Mouse (Mus musculus) forebrain, embryonic 11.5 days (tissue): ENCODE measurements around the gene Eif2b1. TPM values are rescaled to one million over a fixed set of nuclear protein-coding genes. Genes with fewer than 3 reads are reported as not detected.
"Not testable (repeated sequence)": the region's sequence is repeated elsewhere in the genome, so short reads cannot be mapped to it uniquely, and the experiment has no call there.

ENCODE experiments used
- ATAC-seq: fragments of 200-750 bp; cut with Nextera tagmentation; replicated peaks from 2 replicates; pipeline ENCODE4 v1.8.0; 2017; ENCODE audit warnings: moderate TSS enrichment; ENCODE audit not compliant: low FRiP score
- DNase-seq: peaks from one replicate; pipeline ENCODE4 v3.0.0-alpha.2; 2017; ENCODE audit warnings: low spot score
- H3K27ac ChIP-seq: fragments of 300-500 bp; sonication (generic); 2 replicates; pipeline ENCODE4 v1.5.1; 2014; ENCODE audit warnings: low read depth, low read length
- H3K27me3 ChIP-seq: fragments of 300-500 bp; sonication (generic); 2 replicates; pipeline ENCODE4 v1.6.1; 2014; ENCODE audit warnings: mild to moderate bottlenecking, low read length, mixed read lengths; ENCODE audit not compliant: control insufficient read depth, insufficient read depth
- H3K36me3 ChIP-seq: fragments of 300-500 bp; sonication (generic); 2 replicates; pipeline ENCODE4 v1.6.1; 2014; ENCODE audit warnings: mild to moderate bottlenecking, low read length, moderate library complexity, mixed read lengths; ENCODE audit not compliant: control insufficient read depth, insufficient read depth
- H3K4me1 ChIP-seq: fragments of 300-500 bp; sonication (generic); replicated peaks from 2 replicates; pipeline ENCODE4 v1.6.1; 2014; ENCODE audit warnings: low read length, mixed read lengths; ENCODE audit not compliant: control insufficient read depth, insufficient read depth
- H3K4me2 ChIP-seq: fragments of 300-500 bp; sonication (generic); 2 replicates; pipeline ENCODE4 v1.6.1; 2014; ENCODE audit warnings: low read depth, mild to moderate bottlenecking, low read length, moderate library complexity, mixed read lengths; ENCODE audit not compliant: severe bottlenecking
- H3K4me3 ChIP-seq: fragments of 300-500 bp; sonication (generic); 2 replicates; pipeline ENCODE4 v1.5.1; 2014; ENCODE audit warnings: low read depth, low read length
- H3K9ac ChIP-seq: fragments of 300-500 bp; sonication (generic); 2 replicates; pipeline ENCODE4 v1.6.1; 2014; ENCODE audit warnings: low read length
- H3K9me3 ChIP-seq: fragments of 300-500 bp; sonication (generic); 2 replicates; pipeline ENCODE4 v1.6.1; 2016; ENCODE audit warnings: low read length, mixed read lengths; ENCODE audit not compliant: control insufficient read depth
- WGBS: fragments of 180-500 bp; shearing (Covaris S2); extraction: QIAGEN DNeasy Blood & Tissue Kit; methylation state at CpG from one replicate; pipeline ENCODE4 v1.1.7; 2014; 5-methylcytosine and 5-hydroxymethylcytosine counted together
- polyA plus RNA-seq: library from polyadenylated mRNA; unstranded; fragments of >200 nt; fragmentation: Nextera tagmentation; extraction: Ambion mirVana; gene quantifications from 2 replicates; pipeline ENCODE4 v1.2.1, GENCODE M21; 2014

Gene Eif2b1
- polyA plus RNA-seq, 1 experiment from 2014 or later = 74.5 TPM

- peaks cover 9% of the 10 kb centered on the region for H3K36me3 ChIP-seq
- no peak overlapping the region for H3K27ac ChIP-seq
- H3K9me3 ChIP-seq = no peaks in the 10 kb centered on the region
- no peak for ATAC-seq
- no peaks in the 10 kb centered on the region for H3K27me3 ChIP-seq
- WGBS = 83% methylated on average over 1 of the region's 1 CpGs
- H3K4me3 ChIP-seq = no peak overlapping the region
- H3K9ac ChIP-seq = no peak overlapping the region
- no peak overlapping the region for H3K4me2 ChIP-seq
- no peak for DNase-seq
- no peaks in the 10 kb centered on the region for H3K4me1 ChIP-seq
Observed at GRCm38 (mm10) chr5:124555145-124555544, 23.8 kb downstream of the Eif2b1 start.

DNA sequence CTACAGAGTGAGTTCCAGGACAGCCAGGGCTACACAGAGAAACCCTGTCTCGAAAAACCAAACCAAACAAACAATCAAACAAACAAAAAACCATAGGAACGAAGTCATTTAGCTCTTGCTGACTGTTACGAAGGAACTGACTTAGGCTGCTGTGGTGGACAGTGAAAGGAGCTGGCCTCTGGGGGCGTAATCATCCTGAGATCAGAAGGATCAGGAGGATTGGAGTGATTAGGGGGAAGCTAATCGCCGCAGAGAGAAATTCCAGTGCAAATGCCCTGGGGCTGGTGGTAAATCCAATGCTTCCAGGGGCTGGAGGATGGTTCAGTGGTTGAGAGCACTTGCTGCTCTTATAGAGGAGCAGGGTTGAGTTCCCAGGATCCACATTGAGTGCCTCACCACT is 25.3 kb downstream of the Eif2b1 start:
- no peaks in the 10 kb centered on the region for H3K9me3 ChIP-seq
- ATAC-seq = no peak
- 65% methylated on average over 6 of the region's 6 CpGs for WGBS
- no peak for DNase-seq
- no peak overlapping the region for H3K27ac ChIP-seq
- H3K9ac ChIP-seq = no peak overlapping the region
- peak overlapping the region; percentile 74; the same call in 1 of the 2 replicates for H3K4me2 ChIP-seq
- no peaks in the 10 kb centered on the region for H3K27me3 ChIP-seq
- peaks cover 3% of the 10 kb centered on the region for H3K36me3 ChIP-seq
- peak overlapping the region; percentile 85; the same call in 1 of the 2 replicates for H3K4me3 ChIP-seq
- no peaks in the 10 kb centered on the region for H3K4me1 ChIP-seq

- ATAC-seq (peak; percentile 84), DNase-seq (peak; percentile 94)
- peaks cover 4% of the 10 kb centered on the region for H3K36me3 ChIP-seq
Observed at GRCm38 (mm10) chr5:124552558-124553307, 26.2 kb downstream of the Eif2b1 start, which contains the start of gene Ddx55. Ddx55 (plus strand) TSS chr5:124552864.

DNA sequence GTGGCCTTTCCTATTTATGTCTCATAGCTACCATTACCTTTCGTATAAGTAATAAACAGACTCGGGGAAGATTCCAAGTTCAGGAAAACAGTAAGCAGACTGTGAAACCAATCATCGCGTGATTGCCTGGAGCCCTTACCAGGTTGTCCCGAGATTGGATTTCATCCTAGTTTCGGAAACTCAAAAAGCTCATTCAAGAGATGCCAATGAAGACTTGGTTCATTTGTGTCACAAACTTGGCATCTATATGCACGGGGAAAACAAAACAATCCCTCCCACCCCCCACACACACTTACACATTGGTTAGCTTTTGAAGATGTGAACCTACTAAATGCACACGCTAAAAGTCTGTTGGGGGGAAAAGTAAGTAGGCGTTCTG is 26.8 kb downstream of the Eif2b1 start:
- no peak for ATAC-seq
- no peak for DNase-seq
- Histone ChIP-seq H3K27ac (peak overlapping the region; percentile 68), H3K36me3 (peaks cover 7% of the 10 kb centered on the region), H3K9me3 (no peaks in the 10 kb centered on the region), H3K4me2 (peak overlapping the region; percentile 74), H3K27me3 (no peaks in the 10 kb centered on the region), H3K9ac (peak overlapping the region; percentile 79), H3K4me3 (peak overlapping the region; percentile 85), H3K4me1 (no peaks in the 10 kb centered on the region)
- WGBS = 15% methylated on average over 9 of the region's 9 CpGs

More at GRCm38 (mm10) chr5:124552558-124553307, 26.2 kb downstream of the Eif2b1 start, which contains the start of gene Ddx55:
- Histone ChIP-seq H3K4me3 (peak within 1 kb of the TSS; percentile 85), H3K4me2 (peak within 1 kb of the TSS; percentile 74), H3K27me3 (no peaks in the 10 kb centered on the region), H3K27ac (peak within 1 kb of the TSS; percentile 68), H3K4me1 (no peaks in the 10 kb centered on the region), H3K9me3 (no peaks in the 10 kb centered on the region), H3K9ac (peak within 1 kb of the TSS; percentile 79)
- WGBS = under 1% methylated on average over 63 of the region's 66 CpGs

DNA sequence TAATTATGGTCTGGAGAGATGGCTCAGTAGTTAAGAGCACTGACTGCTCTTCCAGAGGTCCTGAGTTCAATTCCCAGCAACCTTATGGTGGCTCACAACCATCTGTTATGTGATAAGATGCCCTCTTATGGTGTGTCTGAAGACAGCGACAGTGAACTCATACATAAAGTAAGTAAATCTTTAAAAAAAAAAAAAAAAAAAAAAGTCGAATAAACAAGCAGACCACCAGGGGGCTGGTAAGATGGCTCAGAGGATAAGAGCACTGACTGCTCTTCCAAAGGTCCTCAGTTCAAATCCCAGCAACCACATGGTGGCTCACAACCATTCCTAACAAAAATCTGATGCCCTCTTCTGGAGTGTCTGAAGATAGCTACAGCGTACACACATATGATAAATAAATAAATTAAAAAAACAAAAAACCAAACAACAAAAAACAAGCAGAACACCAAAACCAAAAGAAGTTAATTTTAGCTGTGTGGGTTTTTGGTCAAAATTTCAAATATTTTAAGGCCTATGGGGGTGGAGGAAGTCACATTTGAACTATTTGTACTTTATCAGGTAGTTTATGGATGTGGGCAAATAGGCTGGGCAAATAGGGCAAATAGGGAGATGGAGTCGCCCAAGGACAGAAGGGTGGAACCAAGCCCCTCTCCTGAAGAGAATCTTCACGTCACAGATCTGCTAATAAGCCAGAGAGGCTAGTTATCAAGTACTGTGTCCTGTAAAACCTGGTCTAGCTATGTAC is 27.4 kb downstream of the Eif2b1 start:
- peak overlapping the region; percentile 74 for H3K4me2 ChIP-seq
- H3K4me1 ChIP-seq, H3K9me3 ChIP-seq, H3K36me3 ChIP-seq, ATAC-seq, DNase-seq, H3K27me3 ChIP-seq, H3K27ac ChIP-seq: not testable (repeated sequence)
- H3K4me3 ChIP-seq = peak overlapping the region; percentile 85
- H3K9ac ChIP-seq = peak overlapping the region; percentile 79
- 33% methylated on average over 5 of the region's 5 CpGs for WGBS

DNA sequence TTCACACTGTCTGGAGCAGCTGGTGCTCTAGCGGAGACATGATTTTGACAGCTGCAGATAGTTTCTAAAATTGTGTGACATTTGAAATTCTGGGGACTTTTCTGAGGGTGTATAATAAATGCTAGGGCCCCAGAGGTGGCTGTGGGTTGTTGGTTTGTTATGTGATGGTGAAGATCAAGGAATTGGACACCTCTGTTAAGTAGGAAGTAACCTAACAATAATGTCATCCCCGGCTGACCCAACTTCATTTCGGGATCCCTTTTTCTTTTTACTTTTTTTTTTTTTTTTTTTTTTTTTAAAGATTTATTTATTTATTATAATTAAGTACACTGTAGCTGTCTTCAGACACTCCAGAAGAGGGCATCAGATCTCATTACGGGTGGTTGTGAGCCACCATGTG is 28.2 kb downstream of the Eif2b1 start:
- not testable (repeated sequence) for H3K4me2 ChIP-seq, H3K36me3 ChIP-seq, H3K9me3 ChIP-seq, ATAC-seq, H3K9ac ChIP-seq, H3K4me1 ChIP-seq, DNase-seq, H3K27me3 ChIP-seq, H3K4me3 ChIP-seq, H3K27ac ChIP-seq
- WGBS = 78% methylated on average over 4 of the region's 4 CpGs

DNA sequence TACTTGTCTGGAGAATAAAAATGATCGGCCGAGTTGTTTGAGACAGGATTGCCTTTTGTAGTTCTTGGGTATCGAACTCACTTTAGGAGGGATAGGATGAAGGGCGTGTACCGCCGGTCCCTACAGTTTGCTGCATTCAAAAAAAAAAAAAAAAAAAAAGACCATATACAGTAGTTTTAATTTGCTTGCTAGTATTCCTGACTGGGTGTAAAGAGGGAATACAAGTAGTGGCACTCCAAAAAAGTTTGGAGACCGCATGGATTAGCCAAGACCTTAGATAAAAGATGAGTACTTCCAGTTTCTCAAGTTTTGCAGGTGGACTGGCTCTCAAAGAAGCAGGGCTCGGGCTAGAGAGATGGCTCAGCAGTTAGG is 37.3 kb downstream of the Eif2b1 start:
- H3K9ac ChIP-seq = peak overlapping the region; percentile 86
- no peaks in the 10 kb centered on the region for H3K27me3 ChIP-seq
- ATAC-seq (no peak), DNase-seq (no peak)
- H3K4me2 ChIP-seq = peak overlapping the region; percentile 74
- peaks cover 7% of the 10 kb centered on the region for H3K36me3 ChIP-seq
- WGBS = 16% methylated on average over 8 of the region's 8 CpGs
- H3K9me3 ChIP-seq = no peaks in the 10 kb centered on the region
- H3K4me3 ChIP-seq = peak overlapping the region; percentile 93
- H3K4me1 ChIP-seq = peaks cover 3% of the 10 kb centered on the region; the same call in 1 of the 2 replicates
- no peak overlapping the region for H3K27ac ChIP-seq

DNA sequence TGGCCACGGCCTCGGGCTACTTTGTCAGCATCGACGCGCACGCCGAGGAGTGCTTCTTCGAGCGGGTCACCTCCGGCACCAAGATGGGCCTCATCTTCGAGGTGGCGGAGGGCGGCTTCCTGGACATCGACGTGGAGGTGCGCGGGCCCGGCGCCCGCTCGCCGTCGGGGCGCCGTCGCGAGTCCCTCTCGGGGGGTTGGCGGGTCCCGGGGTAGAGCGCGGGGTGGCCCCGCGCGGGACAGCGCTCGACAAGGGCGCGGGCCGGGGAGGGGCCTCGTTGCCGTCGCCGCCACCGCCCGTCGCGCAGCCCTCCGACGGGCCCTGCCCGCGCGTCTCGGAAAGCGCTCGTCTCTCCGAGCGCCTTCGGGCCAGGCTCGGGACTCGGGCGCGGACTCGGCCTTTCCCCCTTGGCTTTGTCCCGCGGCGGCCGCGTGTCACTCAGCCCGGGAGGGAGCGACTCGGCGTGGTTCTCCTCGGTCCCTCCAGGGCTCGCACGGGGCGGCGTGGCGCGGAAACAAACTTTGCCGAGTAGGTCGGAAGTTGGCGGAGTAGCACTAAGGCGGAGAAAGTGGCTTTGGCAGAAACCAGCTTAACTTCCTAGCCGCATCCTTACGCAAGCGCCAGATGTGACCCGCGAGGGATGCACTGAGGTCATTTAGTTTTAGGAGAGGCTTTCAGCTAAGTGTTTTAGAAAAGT is 37.9 kb downstream of the Eif2b1 start:
- peaks cover 2% of the 10 kb centered on the region for H3K36me3 ChIP-seq
- H3K27ac ChIP-seq = no peak overlapping the region
- H3K4me3 ChIP-seq = peak overlapping the region; percentile 93
- peak overlapping the region; percentile 74 for H3K4me2 ChIP-seq
- DNase-seq (peak; percentile 75), ATAC-seq (peak; percentile 77)
- no peaks in the 10 kb centered on the region for H3K27me3 ChIP-seq
- H3K9me3 ChIP-seq = no peaks in the 10 kb centered on the region
- H3K4me1 ChIP-seq = peaks cover 3% of the 10 kb centered on the region; the same call in 1 of the 2 replicates
- under 1% methylated on average over 59 of the region's 89 CpGs for WGBS
- H3K9ac ChIP-seq = peak overlapping the region; percentile 86
